Mouse (Mus musculus): Measurements from ENCODE around the gene Ednra.

The Ednra gene

GRCm38 (mm10) chr8:77650646-77651190 lies 73.5 kb downstream of the Ednra start:
- DNase-seq (ENCODE audit: low read depth) = no peak

GRCm38 (mm10) chr8:77640093-77640839 lies 84.0 kb downstream of the Ednra start:
- no peak for DNase-seq (ENCODE audit: low read depth)

- DNase-seq (ENCODE audit: low read depth) = no peak
Observed at GRCm38 (mm10) chr8:77637593-77637992, 86.7 kb downstream of the Ednra start.

GRCm38 (mm10) chr8:77634035-77634434 lies 90.2 kb downstream of the Ednra start:
- DNase-seq (ENCODE audit: low read depth) = no peak

- DNase-seq (ENCODE audit: low read depth) = no peak
Observed at GRCm38 (mm10) chr8:77633211-77633610, 91.1 kb downstream of the Ednra start.

GRCm38 (mm10) chr8:77630691-77631090 lies 93.6 kb downstream of the Ednra start:
- no peak for DNase-seq (ENCODE audit: low read depth)

- peak; percentile 75 for DNase-seq (ENCODE audit: low read depth)
Observed at GRCm38 (mm10) chr8:77629858-77630537, 94.3 kb downstream of the Ednra start.

- DNase-seq (ENCODE audit: low read depth) = peak; percentile 28
Observed at GRCm38 (mm10) chr8:77623677-77624209, 100.5 kb downstream of the Ednra start.

- peak; percentile 55 for DNase-seq (ENCODE audit: low read depth)
Observed at GRCm38 (mm10) chr8:77617916-77618315, 106.3 kb downstream of the Ednra start.
